Mouse (Mus musculus): Measurements from ENCODE around the gene Zfp385a. TPM values are rescaled to one million over a fixed set of nuclear protein-coding genes. Genes with fewer than 3 reads are reported as not detected.

Zfp385a gene
- polyA plus RNA-seq, 1 experiment from 2014 or later, result 5.6 TPM

- Histone ChIP-seq H3K27me3 (replicated peaks) (no peaks in the 10 kb centered on the region), H3K4me2 (replicated peaks) (no peak within 1 kb of the TSS), H3K4me3 (replicated peaks) (no peak within 1 kb of the TSS), H3K9me3 (no peaks in the 10 kb centered on the region), H3K9ac (no peak within 1 kb of the TSS), H3K4me1 (replicated peaks) (peaks cover 42% of the 10 kb centered on the region), H3K36me3 (no peaks in the 10 kb centered on the region), H3K27ac (no peak within 1 kb of the TSS)
- 62% methylated on average over 6 of the region's 6 CpGs for WGBS
- ATAC-seq, result no peak
Measured at GRCm38 (mm10) chr15:103310365-103310910, 29.5 kb downstream of the Zfp385a start, which contains the start of gene Gpr84. TSS of gene Gpr84 (minus strand) at chr15:103310612.

- H3K36me3 ChIP-seq, result no peaks in the 10 kb centered on the region
- H3K9ac ChIP-seq, result peak overlapping the region; percentile 18; the same call in 1 of the 2 replicates
- WGBS, result 67% methylated on average over 26 of the region's 26 CpGs
- peaks cover 35% of the 10 kb centered on the region for H3K4me1 ChIP-seq (replicated peaks)
- H3K9me3 ChIP-seq, result no peaks in the 10 kb centered on the region
- 0 out of 2 replicates have a peak overlapping the region, but pooled peaks have one; percentile 4 for H3K4me3 ChIP-seq (replicated peaks)
- no peaks in the 10 kb centered on the region for H3K27me3 ChIP-seq (replicated peaks)
- no peak for ATAC-seq
- H3K4me2 ChIP-seq (replicated peaks), result peak overlapping the region; percentile 40
- H3K27ac ChIP-seq, result no peak overlapping the region
Measured at GRCm38 (mm10) chr15:103308876-103309580, 30.9 kb downstream of the Zfp385a start.

DNA sequence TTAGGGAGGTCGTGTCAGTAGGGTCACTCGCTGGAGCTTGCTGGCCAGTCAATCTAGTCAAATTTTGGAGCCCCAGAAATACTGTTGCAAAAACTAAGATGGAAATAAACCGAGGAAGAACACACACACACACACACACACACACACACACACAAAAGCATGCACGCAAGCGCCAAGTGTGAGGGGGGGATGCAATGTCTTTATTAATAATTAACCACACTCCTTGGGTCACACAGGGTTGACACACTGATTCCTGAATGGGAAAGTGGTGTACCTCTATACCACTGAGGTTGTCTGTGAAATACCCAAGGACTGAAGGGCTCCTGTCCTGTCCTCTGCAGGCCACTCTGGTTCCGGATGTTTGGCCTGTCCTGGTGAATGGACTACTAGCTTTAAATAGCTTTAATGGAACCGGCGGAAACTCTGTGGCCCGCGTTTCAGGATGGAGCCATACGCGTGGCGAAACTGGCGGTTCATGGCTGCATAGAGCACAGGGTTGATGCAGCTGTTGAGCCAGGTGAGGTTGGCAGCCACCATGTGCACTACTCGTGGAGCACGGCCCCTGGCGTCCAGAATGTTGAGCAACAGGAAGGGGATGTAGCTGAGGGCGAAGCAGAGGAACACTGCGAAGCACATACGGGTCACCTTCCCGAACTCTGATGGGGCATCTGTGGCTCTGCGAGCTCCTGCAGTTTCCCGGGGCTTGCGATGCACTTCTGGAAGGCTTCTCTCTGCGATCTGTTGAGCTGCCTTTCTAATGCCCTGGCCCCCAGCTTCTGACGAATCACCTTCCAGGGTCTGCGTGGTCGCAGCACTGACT lies 31.6 kb downstream of the Zfp385a start:
- Histone ChIP-seq H3K9me3 (no peaks in the 10 kb centered on the region), H3K4me2 (replicated peaks) (peak overlapping the region; percentile 40), H3K36me3 (no peaks in the 10 kb centered on the region), H3K27me3 (replicated peaks) (no peaks in the 10 kb centered on the region), H3K9ac (peak overlapping the region; percentile 18; the same call in 1 of the 2 replicates), H3K4me3 (replicated peaks) (0 out of 2 replicates have a peak overlapping the region, but pooled peaks have one; percentile 4), H3K4me1 (replicated peaks) (peaks cover 39% of the 10 kb centered on the region), H3K27ac (no peak overlapping the region)
- 36% methylated on average over 28 of the region's 28 CpGs for WGBS
- ATAC-seq, result no peak

DNA sequence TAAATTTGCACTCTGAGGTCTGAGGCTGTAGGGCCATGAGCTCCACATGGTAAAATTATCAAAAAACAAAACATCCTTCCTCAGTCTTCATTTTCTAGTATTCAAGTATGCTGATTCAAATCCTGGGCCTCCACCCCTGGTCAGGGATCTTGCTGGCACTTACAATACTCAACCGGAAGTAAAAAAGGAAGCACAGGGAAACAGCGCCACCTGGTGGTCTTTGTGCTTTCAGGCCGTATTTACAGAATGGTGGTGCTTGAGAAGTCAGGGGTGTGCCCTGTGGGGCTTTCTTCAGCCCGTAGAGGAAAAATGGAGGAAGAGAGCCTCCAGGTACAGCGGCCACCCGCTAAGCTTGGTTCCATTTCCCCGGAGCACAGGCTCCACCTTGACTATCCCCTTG lies 32.8 kb downstream of the Zfp385a start:
- Histone ChIP-seq H3K27me3 (replicated peaks) (no peaks in the 10 kb centered on the region), H3K36me3 (no peaks in the 10 kb centered on the region), H3K9me3 (no peaks in the 10 kb centered on the region), H3K4me3 (replicated peaks) (no peak overlapping the region), H3K9ac (no peak overlapping the region), H3K4me2 (replicated peaks) (peak overlapping the region; percentile 38; the same call in 1 of the 2 replicates), H3K27ac (peak overlapping the region; percentile 96), H3K4me1 (replicated peaks) (peaks cover 51% of the 10 kb centered on the region)
- WGBS, result 3% methylated on average over 7 of the region's 7 CpGs
- ATAC-seq, result 0 out of 2 replicates have a peak, but pooled peaks have one; percentile 3

- peak; percentile 29 for ATAC-seq
- H3K4me1 ChIP-seq (replicated peaks), result peaks cover 61% of the 10 kb centered on the region
- H3K9me3 ChIP-seq, result no peaks in the 10 kb centered on the region
- peak overlapping the region; percentile 88 for H3K4me2 ChIP-seq (replicated peaks)
- H3K4me3 ChIP-seq (replicated peaks), result peak overlapping the region; percentile 49
- H3K9ac ChIP-seq, result peak overlapping the region; percentile 57
- peak overlapping the region; percentile 96 for H3K27ac ChIP-seq
- 23% methylated on average over 8 of the region's 8 CpGs for WGBS
- H3K36me3 ChIP-seq, result no peaks in the 10 kb centered on the region
- H3K27me3 ChIP-seq (replicated peaks), result no peaks in the 10 kb centered on the region
Measured at GRCm38 (mm10) chr15:103305792-103306645, 33.9 kb downstream of the Zfp385a start.

GRCm38 (mm10) chr15:103305070-103305678 lies 34.7 kb downstream of the Zfp385a start:
- ATAC-seq, result peak; percentile 94

DNA sequence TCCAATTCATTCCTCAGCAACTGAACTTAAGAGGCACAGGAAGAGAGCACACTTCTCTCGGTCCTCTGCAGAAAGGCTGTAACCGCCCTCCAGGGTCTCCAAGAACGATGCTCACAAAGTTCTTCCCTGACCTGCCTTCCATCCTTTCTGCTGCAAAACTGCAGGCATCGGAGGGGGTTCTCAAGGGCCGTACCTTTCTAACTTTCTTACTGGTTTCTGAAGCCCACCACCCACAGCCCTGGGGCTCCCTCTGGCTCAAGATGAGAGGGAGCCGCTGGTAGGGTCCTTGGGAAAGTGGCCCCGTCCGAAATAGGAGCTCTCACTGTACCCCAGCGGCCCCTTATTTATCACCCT lies 35.3 kb downstream of the Zfp385a start:
- no peaks in the 10 kb centered on the region for H3K36me3 ChIP-seq
- H3K4me2 ChIP-seq (replicated peaks), result peak overlapping the region; percentile 88
- peak overlapping the region; percentile 49 for H3K4me3 ChIP-seq (replicated peaks)
- no peaks in the 10 kb centered on the region for H3K27me3 ChIP-seq (replicated peaks)
- H3K4me1 ChIP-seq (replicated peaks), result peaks cover 74% of the 10 kb centered on the region
- H3K9ac ChIP-seq, result peak overlapping the region; percentile 62
- peak; percentile 7 for ATAC-seq
- no peaks in the 10 kb centered on the region for H3K9me3 ChIP-seq
- 2% methylated on average over 9 of the region's 9 CpGs for WGBS
- peak overlapping the region; percentile 91 for H3K27ac ChIP-seq

More at GRCm38 (mm10) chr15:103305070-103305678, 34.7 kb downstream of the Zfp385a start:
- Histone ChIP-seq H3K4me3 (replicated peaks) (peak overlapping the region; percentile 49), H3K36me3 (no peaks in the 10 kb centered on the region), H3K27me3 (replicated peaks) (no peaks in the 10 kb centered on the region), H3K9me3 (no peaks in the 10 kb centered on the region), H3K4me2 (replicated peaks) (peak overlapping the region; percentile 88), H3K27ac (peak overlapping the region; percentile 96), H3K4me1 (replicated peaks) (peaks cover 69% of the 10 kb centered on the region), H3K9ac (peak overlapping the region; percentile 62)
- WGBS, result under 1% methylated on average over 71 of the region's 71 CpGs

- H3K4me1 ChIP-seq (replicated peaks), result peaks cover 77% of the 10 kb centered on the region
- ATAC-seq, result no peak
- 14% methylated on average over 8 of the region's 8 CpGs for WGBS
- no peaks in the 10 kb centered on the region for H3K9me3 ChIP-seq
- peak overlapping the region; percentile 88 for H3K4me2 ChIP-seq (replicated peaks)
- H3K27ac ChIP-seq, result peak overlapping the region; percentile 91
- peak overlapping the region; percentile 49 for H3K4me3 ChIP-seq (replicated peaks)
- H3K36me3 ChIP-seq, result no peaks in the 10 kb centered on the region
- peak overlapping the region; percentile 62 for H3K9ac ChIP-seq
- no peaks in the 10 kb centered on the region for H3K27me3 ChIP-seq (replicated peaks)
Measured at GRCm38 (mm10) chr15:103303916-103304615, 35.8 kb downstream of the Zfp385a start.

DNA sequence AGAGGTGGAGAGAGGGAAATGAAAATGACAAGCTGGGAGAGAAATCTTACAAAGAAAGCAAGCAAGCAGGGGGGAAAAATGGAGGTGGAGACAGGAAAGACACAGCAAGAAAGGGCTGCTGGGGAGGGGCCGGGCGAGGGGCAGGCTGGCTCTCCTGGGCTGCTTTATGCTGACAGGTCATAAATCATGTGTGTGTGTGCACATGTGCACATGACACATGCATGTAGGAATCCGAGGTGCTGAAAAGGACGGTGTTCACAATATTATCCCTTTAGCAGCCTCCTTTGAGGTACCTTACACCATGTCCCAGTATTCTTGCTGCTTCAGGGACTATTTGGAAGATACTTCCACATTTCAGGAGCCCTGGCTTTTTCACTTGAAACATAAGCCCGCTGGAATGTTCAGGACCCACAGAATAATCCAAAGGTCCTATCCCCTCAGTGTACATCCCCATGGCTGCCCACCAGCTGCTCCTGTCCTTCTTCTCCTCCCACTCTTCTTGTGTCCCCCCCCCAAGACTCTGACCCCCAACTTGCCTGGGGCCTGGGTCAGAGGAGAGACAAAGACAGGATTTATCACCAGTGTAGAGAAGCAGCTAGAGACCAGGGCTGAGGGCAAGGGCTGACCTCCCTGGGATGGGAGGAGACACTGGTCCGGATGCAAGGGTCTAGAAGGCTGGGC lies 37.4 kb downstream of the Zfp385a start:
- Histone ChIP-seq H3K9ac (no peak overlapping the region), H3K27ac (peak overlapping the region; percentile 58), H3K4me3 (replicated peaks) (no peak overlapping the region), H3K36me3 (no peaks in the 10 kb centered on the region), H3K4me1 (replicated peaks) (peaks cover 72% of the 10 kb centered on the region), H3K27me3 (replicated peaks) (no peaks in the 10 kb centered on the region), H3K4me2 (replicated peaks) (no peak overlapping the region), H3K9me3 (no peaks in the 10 kb centered on the region)
- no peak for ATAC-seq
- WGBS, result 22% methylated on average over 6 of the region's 6 CpGs

DNA sequence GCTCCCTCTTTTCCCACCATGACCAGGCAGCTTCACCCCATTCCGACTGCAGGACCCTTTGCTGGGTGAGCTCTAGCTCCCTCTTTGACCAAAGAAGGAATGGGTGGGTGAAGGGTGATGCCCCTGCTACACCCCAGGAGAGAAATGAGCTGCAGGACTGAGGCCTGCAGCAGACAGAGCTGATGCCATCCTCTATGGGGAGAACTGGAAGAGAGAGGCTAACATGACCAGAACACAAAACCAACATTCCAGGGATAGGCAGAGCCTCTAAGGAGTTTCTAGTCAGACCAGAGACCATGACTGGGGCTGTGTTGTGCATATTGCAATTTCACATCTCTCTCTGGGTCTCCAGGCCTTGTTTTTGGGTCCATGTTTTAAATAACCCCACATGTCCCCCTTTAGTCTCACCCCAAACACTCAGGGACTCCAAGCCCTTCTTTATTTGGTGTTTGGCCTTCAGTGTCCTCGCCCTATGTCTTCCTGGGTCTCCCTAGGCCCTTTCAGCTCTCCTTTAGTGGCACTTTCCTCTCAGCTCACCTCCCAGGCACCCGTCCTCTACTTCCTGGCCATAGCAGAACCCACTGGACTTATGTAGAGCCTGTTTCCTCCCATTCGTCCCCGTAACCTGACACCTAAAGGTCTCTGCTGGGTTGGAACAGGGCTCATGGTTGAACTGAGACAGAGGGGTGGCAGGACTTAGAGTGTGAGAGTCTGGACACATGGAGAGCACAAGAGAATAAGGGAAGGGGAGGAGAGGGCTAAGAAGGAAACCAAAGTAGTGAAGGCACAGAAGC lies 38.1 kb downstream of the Zfp385a start:
- H3K9me3 ChIP-seq, result no peaks in the 10 kb centered on the region
- no peak overlapping the region for H3K4me3 ChIP-seq (replicated peaks)
- no peak overlapping the region for H3K9ac ChIP-seq
- no peaks in the 10 kb centered on the region for H3K27me3 ChIP-seq (replicated peaks)
- 0 out of 2 replicates have a peak, but pooled peaks cover 7% of the 10 kb centered on the region for H3K36me3 ChIP-seq
- H3K27ac ChIP-seq, result peak overlapping the region; percentile 58
- WGBS, result 35% methylated on average over 5 of the region's 5 CpGs
- H3K4me1 ChIP-seq (replicated peaks), result peaks cover 67% of the 10 kb centered on the region
- no peak overlapping the region for H3K4me2 ChIP-seq (replicated peaks)
- no peak for ATAC-seq

Measured in intestine, embryonic 15.5 days (tissue).